ENCODE assay signal across 8 mouse cellular contexts in genomic region chrX:51018786-51019179, GRCm38 (mm10). TPM values are rescaled to one million over a fixed set of nuclear protein-coding genes. Genes with fewer than 3 reads are reported as not detected.
A peak's percentile ranks its signal among the peaks of the same experiment; 100 is the strongest.
DNase-seq lines count a peak whose midpoint lies in the region; ATAC-seq and TF ChIP-seq lines count a peak whose summit lies in the region.

No protein-coding gene starts in this region.

- peak; percentile 82 for DNase-seq in 3134 (ENCODE audit: extremely low read depth, insufficient read length, low spot score)
- DNase-seq in adrenal gland, adult 8-10 months = peak; percentile 75
- DNase-seq in embryo, embryonic 9.5 days (ENCODE audit: extremely low spot score) = peak; percentile 72
- peak; percentile 73 for DNase-seq in kidney, adult 11 months
- DNase-seq in midbrain, embryonic 14.5 days = peak; percentile 85
- DNase-seq in spleen, adult 2 months (ENCODE audit: low read depth in 1 of 2, low spot score in 2 of 2) = peak; percentile 53 to 68

- peak; percentile 79 for ATAC-seq in granulocyte monocyte progenitor cell, adult 5-6 weeks (replicated peaks; ENCODE audit: poor library complexity, severe bottlenecking)
- ATAC-seq in limb, embryonic 12.5 days (ENCODE audit: insufficient number of reproducible peaks, insufficient read depth, low FRiP score, low TSS enrichment, low read depth) = peak; percentile 73
- peak; percentile 90 for ATAC-seq in midbrain, embryonic 14.5 days (ENCODE audit: low FRiP score, low TSS enrichment)

- H3K27ac ChIP-seq in limb, embryonic 12.5 days = peak overlapping the region; percentile 97
- peak overlapping the region; percentile 92 for H3K27ac ChIP-seq in midbrain, embryonic 14.5 days (replicated peaks; ENCODE audit: low read depth, low read length)
- peak overlapping the region; percentile 94 for H3K27ac ChIP-seq in spleen, adult 2 months (ENCODE audit: insufficient read depth, low read length)

- no peaks in the 10 kb centered on the region for H3K27me3 ChIP-seq in limb, embryonic 12.5 days
- no peaks in the 10 kb centered on the region for H3K27me3 ChIP-seq in midbrain, embryonic 14.5 days (ENCODE audit: control insufficient read depth, insufficient read depth, low read length)
- no peaks in the 10 kb centered on the region for H3K27me3 ChIP-seq in spleen, adult 2 months (ENCODE audit: control insufficient read depth, insufficient read depth, low read length)

- no peaks in the 10 kb centered on the region for H3K9me3 ChIP-seq in limb, embryonic 12.5 days
- no peaks in the 10 kb centered on the region for H3K9me3 ChIP-seq in midbrain, embryonic 14.5 days (ENCODE audit: control insufficient read depth, low read length)

- H3K36me3 ChIP-seq in limb, embryonic 12.5 days = no peaks in the 10 kb centered on the region
- H3K36me3 ChIP-seq in midbrain, embryonic 14.5 days (ENCODE audit: control insufficient read depth, insufficient read depth, low read length) = no peaks in the 10 kb centered on the region
- H3K36me3 ChIP-seq in spleen, adult 2 months (ENCODE audit: control insufficient read depth, insufficient read depth, low read length) = peaks cover 2% of the 10 kb centered on the region; the same call in 1 of the 2 replicates

- TF ChIP-seq CTCF in spleen, adult 2 months (IDR thresholded peaks at IDR 0.05; ENCODE audit: extremely low read depth, insufficient read depth, insufficient read length, insufficient replicate concordance) = no peak

- H3K4me2 ChIP-seq in limb, embryonic 12.5 days = peak overlapping the region; percentile 48
- H3K4me2 ChIP-seq in midbrain, embryonic 14.5 days (ENCODE audit: low read length) = peak overlapping the region; percentile 52

- H3K4me3 ChIP-seq in limb, embryonic 12.5 days (replicated peaks) = peak overlapping the region; percentile 56
- peak overlapping the region; percentile 51 for H3K4me3 ChIP-seq in midbrain, embryonic 14.5 days (replicated peaks; ENCODE audit: low read depth, low read length)
- H3K4me3 ChIP-seq in spleen, adult 2 months (ENCODE audit: extremely low read depth, insufficient read depth, insufficient read length) = peak overlapping the region; percentile 69

- H3K9ac ChIP-seq in limb, embryonic 12.5 days (replicated peaks) = peak overlapping the region; percentile 83
- H3K9ac ChIP-seq in midbrain, embryonic 14.5 days (replicated peaks; ENCODE audit: low read length) = peak overlapping the region; percentile 79

- TF ChIP-seq POLR2A in spleen, adult 2 months (IDR thresholded peaks at IDR 0.05; ENCODE audit: low read depth, low read length) = no peak

- H3K4me1 ChIP-seq in limb, embryonic 12.5 days (replicated peaks) = no peaks in the 10 kb centered on the region; the same call in 1 of the 2 replicates
- 0 out of 2 replicates have a peak, but pooled peaks cover 5% of the 10 kb centered on the region for H3K4me1 ChIP-seq in midbrain, embryonic 14.5 days (ENCODE audit: control insufficient read depth, insufficient read depth, low read length)
- no peaks in the 10 kb centered on the region for H3K4me1 ChIP-seq in spleen, adult 2 months (ENCODE audit: control insufficient read depth, insufficient read depth, insufficient read length)

- 12% methylated on average over 28 of the region's 32 CpGs for WGBS in limb, embryonic 12.5 days
- WGBS in midbrain, embryonic 14.5 days = 28% methylated on average over 29 of the region's 32 CpGs
- 26% methylated on average over 31 of the region's 32 CpGs for WGBS in spleen, adult 2 months

RNA-seq across cellular contexts. Expression of gene Rap2c, which starts 1.0 kb away (rescaled TPM):
- 10 to 100 TPM; 24.7 to 32.3 (median 26.7) TPM for total RNA-seq in adrenal gland, adult 8-10 months (2022)
- total RNA-seq in granulocyte monocyte progenitor cell, adult 5-6 weeks (2014; fragmentation: Nextera tagmentation) = 16.3 and 24.1 TPM in 2 replicates
- total RNA-seq in granulocyte monocyte progenitor cell, adult 5-6 weeks (2017) = 19.8 and 28.4 TPM in 2 replicates
- polyA plus RNA-seq in limb, embryonic 12.5 days (2016; fragmentation: Nextera tagmentation; extraction: Ambion mirVana) = 37.2 and 37.8 TPM in 2 replicates
- polyA plus RNA-seq in midbrain, embryonic 14.5 days (2014; fragmentation: Nextera tagmentation; extraction: Ambion mirVana) = 19.9 and 22.4 TPM in 2 replicates
- 1.7 and 2.0 TPM in 2 replicates for polyA plus RNA-seq in spleen, adult 2 months (2012; rRNA removed)

Comparison
In these comparisons a context has a peak if more than half of its experiments do, and no peak if none do; other contexts are left out.
1. Peak in every context shown above with its lines: DNase-seq, ATAC-seq, H3K4me3 ChIP-seq and H3K27ac ChIP-seq.